Mouse (Mus musculus) small intestine, adult 2 months (tissue): Measurements from ENCODE around the gene Rtkn.

ENCODE experiments used
- CTCF ChIP-seq: fragments of 200-500 bp; IDR thresholded peaks from 2 replicates; pipeline ENCODE4 v1.5.1; 2012; ENCODE audit warnings: low read depth, mild to moderate bottlenecking, control low read depth, inconsistent platforms, low read length, moderate library complexity, mixed read lengths; ENCODE audit not compliant: insufficient replicate concordance, insufficient read length; ENCODE audit errors: extremely low read depth
- POLR2A ChIP-seq: fragments of 200-500 bp; IDR thresholded peaks from 2 replicates; pipeline ENCODE4 v1.6.1; 2012; ENCODE audit warnings: low read depth, mild to moderate bottlenecking, control low read depth, inconsistent platforms, low read length, moderate library complexity

- no peak for TF ChIP-seq POLR2A
- no peak for TF ChIP-seq CTCF
These were observed 16.2 kb upstream of the Rtkn start for GRCm38 (mm10) chr6:83118825-83119733.
